In the genomic region with DNA sequence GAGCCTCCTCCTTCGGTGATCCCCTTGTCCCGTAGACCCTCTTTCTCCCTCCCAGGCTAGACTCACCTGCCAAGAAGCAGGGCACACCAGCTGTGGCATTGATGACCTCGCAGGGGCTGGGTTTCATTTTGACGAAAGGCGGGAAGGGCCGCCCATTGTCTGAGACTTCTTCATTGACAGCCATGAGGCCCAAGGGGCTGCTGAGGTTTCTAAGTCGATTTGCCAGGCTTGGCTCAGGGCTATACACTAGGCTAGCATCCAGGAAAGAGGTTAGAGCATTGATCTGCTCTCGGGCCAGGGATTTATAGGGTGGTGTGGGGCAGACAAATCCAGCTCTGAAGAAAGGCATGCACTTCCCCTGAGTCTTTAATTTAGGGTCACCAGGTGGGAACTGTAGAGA, we compare ENCODE assay signal across 27 mouse cellular contexts. TPM values are rescaled to one million over a fixed set of nuclear protein-coding genes. Genes with fewer than 3 reads are reported as not detected.
DNase-seq lines count a peak whose midpoint lies in the region; ATAC-seq and TF ChIP-seq lines count a peak whose summit lies in the region.
"Had no signal": no experiment of that assay in that cellular context is flagged by ENCODE, and none has a peak within 500 bp of the region (broad histone marks: within the 10 kb centered on the region; RNA-seq: fewer than 3 reads in every experiment).

No protein-coding gene starts in this region.

- H3K27ac ChIP-seq in hindbrain, postnatal 0 days, result no peak overlapping the region
- H3K27ac ChIP-seq in hindbrain, embryonic 14.5 days, result no peak overlapping the region
- H3K27ac ChIP-seq in midbrain, postnatal 0 days (ENCODE audit: low read depth, low read length), result no peak overlapping the region
- no peak overlapping the region for H3K27ac ChIP-seq in midbrain, embryonic 16.5 days (ENCODE audit: low read length)
- H3K27ac ChIP-seq: embryonic facial prominence, embryonic 13.5 days; embryonic facial prominence, embryonic 15.5 days; forebrain, embryonic 10.5 days; forebrain, embryonic 13.5 days; forebrain, embryonic 15.5 days had no signal

- peaks cover 9% of the 10 kb centered on the region; the same call in 1 of the 2 replicates for H3K4me1 ChIP-seq in hindbrain, postnatal 0 days (ENCODE audit: insufficient read depth, low read length)
- peaks cover 9% of the 10 kb centered on the region for H3K4me1 ChIP-seq in hindbrain, embryonic 14.5 days (replicated peaks; ENCODE audit: control insufficient read depth, insufficient read depth, low read length)
- H3K4me1 ChIP-seq in midbrain, postnatal 0 days (ENCODE audit: insufficient read depth, low read length), result peaks cover 9% of the 10 kb centered on the region
- peaks cover 13% of the 10 kb centered on the region for H3K4me1 ChIP-seq in midbrain, embryonic 16.5 days (ENCODE audit: control insufficient read depth, insufficient read depth, low read length)
- H3K4me1 ChIP-seq: embryonic facial prominence, embryonic 15.5 days had no signal

- no peaks in the 10 kb centered on the region for H3K9me3 ChIP-seq in hindbrain, postnatal 0 days (ENCODE audit: low read length)
- no peaks in the 10 kb centered on the region for H3K9me3 ChIP-seq in hindbrain, embryonic 14.5 days (ENCODE audit: control insufficient read depth, low read length)
- H3K9me3 ChIP-seq in midbrain, postnatal 0 days (ENCODE audit: low read length), result no peaks in the 10 kb centered on the region
- H3K9me3 ChIP-seq in midbrain, embryonic 16.5 days (replicated peaks; ENCODE audit: control insufficient read depth, low read length, poor library complexity, severe bottlenecking), result no peaks in the 10 kb centered on the region
- H3K9me3 ChIP-seq: embryonic facial prominence, embryonic 13.5 days; embryonic facial prominence, embryonic 15.5 days; forebrain, embryonic 10.5 days; forebrain, embryonic 13.5 days; forebrain, embryonic 15.5 days had no signal

- no peak for TF ChIP-seq CTCF in hindbrain, postnatal 0 days (IDR thresholded peaks at IDR 0.05; ENCODE audit: low read depth)
- no peak for TF ChIP-seq CTCF in midbrain, postnatal 0 days (IDR thresholded peaks at IDR 0.05)

- ATAC-seq in hindbrain, postnatal 0 days, result no peak
- ATAC-seq in hindbrain, embryonic 14.5 days (ENCODE audit: low FRiP score), result no peak
- no peak for ATAC-seq in midbrain, postnatal 0 days (ENCODE audit: low FRiP score)
- no peak for ATAC-seq in midbrain, embryonic 16.5 days
- ATAC-seq: CD4-positive, CD25-positive, alpha-beta regulatory T cell, adult 4 months; forebrain, embryonic 13.5 days; forebrain, embryonic 15.5 days; forebrain, postnatal 0 days had no signal

- 43% methylated on average over 8 of the region's 8 CpGs for WGBS in hindbrain, postnatal 0 days
- WGBS in hindbrain, embryonic 14.5 days, result 53% methylated on average over 8 of the region's 8 CpGs
- WGBS in midbrain, postnatal 0 days, result 51% methylated on average over 8 of the region's 8 CpGs
- 57% methylated on average over 8 of the region's 8 CpGs for WGBS in midbrain, embryonic 16.5 days

- no peaks in the 10 kb centered on the region for H3K36me3 ChIP-seq in hindbrain, postnatal 0 days (ENCODE audit: insufficient read depth, low read length)
- no peaks in the 10 kb centered on the region for H3K36me3 ChIP-seq in hindbrain, embryonic 14.5 days (replicated peaks; ENCODE audit: control insufficient read depth, insufficient read depth)
- no peaks in the 10 kb centered on the region for H3K36me3 ChIP-seq in midbrain, postnatal 0 days (ENCODE audit: insufficient read depth, low read length)
- no peaks in the 10 kb centered on the region for H3K36me3 ChIP-seq in midbrain, embryonic 16.5 days (ENCODE audit: control insufficient read depth, insufficient read depth, low read length)
- H3K36me3 ChIP-seq: embryonic facial prominence, embryonic 13.5 days; embryonic facial prominence, embryonic 15.5 days; forebrain, embryonic 10.5 days; forebrain, embryonic 15.5 days had no signal

- H3K9ac ChIP-seq in hindbrain, postnatal 0 days (replicated peaks; ENCODE audit: low read length), result no peak overlapping the region
- H3K9ac ChIP-seq in hindbrain, embryonic 14.5 days, result no peak overlapping the region
- no peak overlapping the region for H3K9ac ChIP-seq in midbrain, postnatal 0 days (replicated peaks; ENCODE audit: low read length, poor library complexity, severe bottlenecking)
- no peak overlapping the region for H3K9ac ChIP-seq in midbrain, embryonic 16.5 days (ENCODE audit: low read depth, low read length)
- H3K9ac ChIP-seq: embryonic facial prominence, embryonic 13.5 days; embryonic facial prominence, embryonic 15.5 days; forebrain, embryonic 13.5 days; forebrain, embryonic 15.5 days; forebrain, postnatal 0 days had no signal

- H3K4me2 ChIP-seq in hindbrain, postnatal 0 days (ENCODE audit: low read depth, low read length), result no peak overlapping the region
- no peak overlapping the region for H3K4me2 ChIP-seq in hindbrain, embryonic 14.5 days (replicated peaks)
- no peak overlapping the region for H3K4me2 ChIP-seq in midbrain, postnatal 0 days (ENCODE audit: low read depth, low read length, poor library complexity, severe bottlenecking)
- H3K4me2 ChIP-seq in midbrain, embryonic 16.5 days (ENCODE audit: low read length), result no peak overlapping the region
- H3K4me2 ChIP-seq: embryonic facial prominence, embryonic 13.5 days; embryonic facial prominence, embryonic 15.5 days; forebrain, embryonic 13.5 days; forebrain, embryonic 15.5 days had no signal

- peak; percentile 51 to 61 for DNase-seq in cerebellum, postnatal 10 days
- no peak for DNase-seq in cerebellum, adult 9-11 months
- DNase-seq in hindbrain, postnatal 0 days (ENCODE audit: low spot score), result peak; percentile 25
- DNase-seq in hindbrain, embryonic 14.5 days (ENCODE audit: low spot score), result no peak
- DNase-seq in midbrain, postnatal 0 days (ENCODE audit: low spot score), result peak; percentile 12
- DNase-seq: adrenal gland, adult 2 months; adrenal gland, postnatal 10 days; adrenal gland, postnatal 25 days; B cell, adult 2 months; cerebellum, adult 11 months; cerebellum, adult 18-20 months; cerebellum, adult 8-10 months; cerebellum, postnatal 36 days; embryo, embryonic 11 days; forebrain, postnatal 0 days had no signal

- H3K27me3 ChIP-seq in hindbrain, postnatal 0 days (ENCODE audit: insufficient read depth, low read length), result no peaks in the 10 kb centered on the region
- no peaks in the 10 kb centered on the region for H3K27me3 ChIP-seq in hindbrain, embryonic 14.5 days (ENCODE audit: control insufficient read depth, insufficient read depth, low read length)
- H3K27me3 ChIP-seq in midbrain, postnatal 0 days (ENCODE audit: insufficient read depth, low read length), result no peaks in the 10 kb centered on the region
- H3K27me3 ChIP-seq in midbrain, embryonic 16.5 days (ENCODE audit: control insufficient read depth, insufficient read depth, low read depth, low read length), result no peaks in the 10 kb centered on the region
- H3K27me3 ChIP-seq: forebrain, embryonic 15.5 days had no signal

- no peak overlapping the region for H3K4me3 ChIP-seq in hindbrain, postnatal 0 days (ENCODE audit: low read length)
- H3K4me3 ChIP-seq in hindbrain, embryonic 14.5 days (replicated peaks; ENCODE audit: low read length), result no peak overlapping the region
- no peak overlapping the region for H3K4me3 ChIP-seq in midbrain, postnatal 0 days (ENCODE audit: low read depth, low read length)
- H3K4me3 ChIP-seq in midbrain, embryonic 16.5 days (ENCODE audit: low read depth, low read length), result no peak overlapping the region
- H3K4me3 ChIP-seq: embryonic facial prominence, embryonic 13.5 days; embryonic facial prominence, embryonic 15.5 days; erythroblast, embryonic 14.5 days; forebrain, embryonic 10.5 days; forebrain, embryonic 13.5 days; forebrain, embryonic 15.5 days had no signal

RNA-seq across cellular contexts. Expression of a gene that starts 13.3 kb away (rescaled TPM):
- total RNA-seq in hindbrain, postnatal 0 days (2014; rRNA removed), result 3.4 and 4.9 TPM in 2 replicates
- 3.3 and 4.3 TPM in 2 replicates for polyA plus RNA-seq in hindbrain, postnatal 0 days (2015; fragmentation: Nextera tagmentation; extraction: Ambion mirVana)
- polyA plus RNA-seq in hindbrain, embryonic 14.5 days (2014; fragmentation: Nextera tagmentation; extraction: Ambion mirVana), result 1.3 and 2.2 TPM in 2 replicates
- total RNA-seq in midbrain, postnatal 0 days (2014; rRNA removed), result 1.5 and 2.5 TPM in 2 replicates
- polyA plus RNA-seq in midbrain, postnatal 0 days (2015; fragmentation: Nextera tagmentation; extraction: Ambion mirVana), result 3.8 and 4.0 TPM in 2 replicates
- 1.9 and 3.8 TPM in 2 replicates for polyA plus RNA-seq in midbrain, embryonic 16.5 days (2015; fragmentation: Nextera tagmentation; extraction: Ambion mirVana)
- total RNA-seq: adrenal gland, adult 2 months; adrenal gland, postnatal 10 days; adrenal gland, postnatal 25 days; adrenal gland, postnatal 4 days; common myeloid progenitor, adult 5-6 weeks; ES-E14; MEL had no signal
- polyA plus RNA-seq: adrenal gland, adult 2 months; CD4-positive, CD25-positive, alpha-beta regulatory T cell, adult 4 months; erythroblast, embryonic 14.5 days had no signal

RNA-seq across cellular contexts. Expression of a gene that starts 21.4 kb away (rescaled TPM):
- 0.37 TPM in 1 of 2 replicates, not detected in the other for total RNA-seq in hindbrain, postnatal 0 days (2014; rRNA removed)
- polyA plus RNA-seq in hindbrain, postnatal 0 days (2015; fragmentation: Nextera tagmentation; extraction: Ambion mirVana), result 0.10 and 0.55 TPM in 2 replicates
- polyA plus RNA-seq in hindbrain, embryonic 14.5 days (2014; fragmentation: Nextera tagmentation; extraction: Ambion mirVana), result 0.22 and 0.88 TPM in 2 replicates
- total RNA-seq in midbrain, postnatal 0 days (2014; rRNA removed), result 0.19 TPM in 1 of 2 replicates, not detected in the other
- polyA plus RNA-seq in midbrain, postnatal 0 days (2015; fragmentation: Nextera tagmentation; extraction: Ambion mirVana), result 0.20 TPM in 1 of 2 replicates, not detected in the other
- polyA plus RNA-seq in midbrain, embryonic 16.5 days (2015; fragmentation: Nextera tagmentation; extraction: Ambion mirVana), result 0.08 and 0.22 TPM in 2 replicates
- total RNA-seq: adrenal gland, postnatal 25 days; ES-E14; MEL had no signal
- polyA plus RNA-seq: adrenal gland, adult 2 months; CD4-positive, CD25-positive, alpha-beta regulatory T cell, adult 4 months; forebrain, postnatal 0 days had no signal

RNA-seq across cellular contexts. Expression of a gene that starts 38.2 kb away (rescaled TPM):
- total RNA-seq in hindbrain, postnatal 0 days (2014; rRNA removed), result 10.2 and 17.4 TPM in 2 replicates
- polyA plus RNA-seq in hindbrain, postnatal 0 days (2015; fragmentation: Nextera tagmentation; extraction: Ambion mirVana), result 8.0 and 8.4 TPM in 2 replicates
- polyA plus RNA-seq in hindbrain, embryonic 14.5 days (2014; fragmentation: Nextera tagmentation; extraction: Ambion mirVana), result 7.8 and 10.9 TPM in 2 replicates
- 9.1 and 16.0 TPM in 2 replicates for total RNA-seq in midbrain, postnatal 0 days (2014; rRNA removed)
- 8.5 and 10.5 TPM in 2 replicates for polyA plus RNA-seq in midbrain, postnatal 0 days (2015; fragmentation: Nextera tagmentation; extraction: Ambion mirVana)
- polyA plus RNA-seq in midbrain, embryonic 16.5 days (2015; fragmentation: Nextera tagmentation; extraction: Ambion mirVana), result 11.0 and 13.2 TPM in 2 replicates

RNA-seq across cellular contexts. Expression of a gene that starts 54.5 kb away (rescaled TPM):
- 103 and 137 TPM in 2 replicates for total RNA-seq in hindbrain, postnatal 0 days (2014; rRNA removed)
- 33.2 and 35.6 TPM in 2 replicates for polyA plus RNA-seq in hindbrain, postnatal 0 days (2015; fragmentation: Nextera tagmentation; extraction: Ambion mirVana)
- 43.8 and 46.9 TPM in 2 replicates for polyA plus RNA-seq in hindbrain, embryonic 14.5 days (2014; fragmentation: Nextera tagmentation; extraction: Ambion mirVana)
- 206 and 215 TPM in 2 replicates for total RNA-seq in midbrain, postnatal 0 days (2014; rRNA removed)
- 47.3 and 57.8 TPM in 2 replicates for polyA plus RNA-seq in midbrain, postnatal 0 days (2015; fragmentation: Nextera tagmentation; extraction: Ambion mirVana)
- 62.6 and 68.5 TPM in 2 replicates for polyA plus RNA-seq in midbrain, embryonic 16.5 days (2015; fragmentation: Nextera tagmentation; extraction: Ambion mirVana)

Comparison
In these comparisons a context has a peak if more than half of its experiments do, and no peak if none do; other contexts are left out.
1. DNase-seq: peak in cerebellum, postnatal 10 days (2 of 2), hindbrain, postnatal 0 days (single experiment) and midbrain, postnatal 0 days (single experiment); none in cerebellum, adult 9-11 months (single experiment) and hindbrain, embryonic 14.5 days (single experiment).